Mouse (Mus musculus) MEL (cell line): ENCODE results near the gene Ap2a1. TPM values are rescaled to one million over a fixed set of nuclear protein-coding genes. Genes with fewer than 3 reads are reported as not detected.

Experiments
- DNase-seq: peaks from one replicate; pipeline ENCODE4 v3.0.0; 2011; ENCODE audit warnings: low read depth, low spot score
- H3K27ac ChIP-seq: 2 replicates; pipeline ENCODE4 v1.5.1; 2012; ENCODE audit warnings: low read depth, mild to moderate bottlenecking, control low read depth, low read length, moderate library complexity; ENCODE audit not compliant: control insufficient read depth
- H3K27me3 ChIP-seq, 2 experiments: fragments of 150-350 bp in 1 of 2; sonication (generic) in 1 of 2; 2 replicates each; pipeline ENCODE4 v1.6.1; 2012; ENCODE audit warnings: low read length in 2 of 2, mild to moderate bottlenecking in 2 of 2, improper control_type of control experiment in 1 of 2, moderate library complexity in 1 of 2; ENCODE audit not compliant: insufficient read depth in 2 of 2, control insufficient read depth in 1 of 2
- H3K36me3 ChIP-seq, 2 experiments: 2 replicates each; pipeline ENCODE4 v1.6.1; 2012 to 2014; ENCODE audit warnings: low read length in 2 of 2, improper control_type of control experiment in 1 of 2, inconsistent platforms in 1 of 2, mild to moderate bottlenecking in 1 of 2; ENCODE audit not compliant: insufficient read depth in 2 of 2, control insufficient read depth in 1 of 2
- H3K4me1 ChIP-seq, 2 experiments: fragments of 150-350 bp in 1 of 2; sonication (generic) in 1 of 2; 2 replicates each; pipeline ENCODE4 v1.6.1; 2012; ENCODE audit warnings: low read length in 2 of 2, improper control_type of control experiment in 1 of 2, mild to moderate bottlenecking in 1 of 2; ENCODE audit not compliant: insufficient read depth in 2 of 2, control insufficient read depth in 1 of 2
- H3K4me3 ChIP-seq, 2 experiments: fragments of 150-350 bp in 1 of 2; sonication (generic) in 1 of 2; 2 replicates each; pipeline ENCODE4 v1.5.1; 2012; ENCODE audit warnings: low read depth in 2 of 2, low read length in 2 of 2, mild to moderate bottlenecking in 2 of 2, moderate library complexity in 2 of 2, control low read depth in 1 of 2, improper control_type of control experiment in 1 of 2; ENCODE audit not compliant: control insufficient read depth in 1 of 2, insufficient read depth in 1 of 2
- H3K79me2 ChIP-seq: 2 replicates; pipeline ENCODE4 v1.6.1; 2012; ENCODE audit warnings: mild to moderate bottlenecking, low read length, moderate library complexity; ENCODE audit not compliant: control insufficient read depth, poor library complexity, insufficient read depth
- H3K9ac ChIP-seq: 2 replicates; pipeline ENCODE4 v1.6.1; 2012; ENCODE audit warnings: low read depth, mild to moderate bottlenecking, control low read depth, low read length, moderate library complexity; ENCODE audit not compliant: control insufficient read depth, poor library complexity, severe bottlenecking
- H3K9me3 ChIP-seq: fragments of 150-350 bp; sonication (generic); replicated peaks from 2 replicates; pipeline ENCODE4 v1.6.1; 2012; ENCODE audit warnings: mild to moderate bottlenecking, low read length, improper control_type of control experiment, moderate library complexity; ENCODE audit not compliant: insufficient read depth
- BHLHE40 ChIP-seq: IDR thresholded peaks from 2 replicates; pipeline ENCODE4 v1.6.1; 2012; ENCODE audit warnings: low read depth, mild to moderate bottlenecking, inconsistent platforms, low read length, improper control_type of control experiment, borderline replicate concordance
- CHD2 ChIP-seq: IDR thresholded peaks from 2 replicates; pipeline ENCODE4 v1.6.1; 2011; ENCODE audit warnings: low read length, improper control_type of control experiment
- CTCF ChIP-seq, 3 experiments: IDR thresholded peaks in 2 of 3; conservative IDR thresholded peaks in 1 of 3; 2 replicates each; pipeline ENCODE4 v1.5.1; 2011 to 2012; ENCODE audit warnings: low read length in 3 of 3, low read depth in 2 of 3, mild to moderate bottlenecking in 2 of 3, improper control_type of control experiment in 1 of 3, inconsistent platforms in 1 of 3, mixed read lengths in 1 of 3, moderate library complexity in 1 of 3; ENCODE audit not compliant: control insufficient read depth in 1 of 3, insufficient read depth in 1 of 3, poor library complexity in 1 of 3, severe bottlenecking in 1 of 3
- E2F4 ChIP-seq: IDR thresholded peaks from 2 replicates; pipeline ENCODE4 v1.6.1; 2011; ENCODE audit warnings: low read depth, low read length, improper control_type of control experiment, borderline replicate concordance
- ELF1 ChIP-seq: IDR thresholded peaks from 2 replicates; pipeline ENCODE4 v1.6.1; 2014; ENCODE audit warnings: low read depth, mild to moderate bottlenecking, inconsistent platforms, low read length, improper control_type of control experiment, moderate library complexity
- EP300 ChIP-seq, 2 experiments: IDR thresholded peaks; 2 replicates each; pipeline ENCODE4 v1.6.1; 2011; ENCODE audit warnings: improper control_type of control experiment in 2 of 2, low read length in 2 of 2, low read depth in 1 of 2, mild to moderate bottlenecking in 1 of 2
- ETS1 ChIP-seq: IDR thresholded peaks from 2 replicates; pipeline ENCODE4 v1.6.1; 2012; ENCODE audit warnings: low read depth, mild to moderate bottlenecking, inconsistent platforms, low read length, improper control_type of control experiment, moderate library complexity
- GATA1 ChIP-seq: IDR thresholded peaks from 2 replicates; pipeline ENCODE4 v1.6.1; 2011; ENCODE audit warnings: low read depth, low read length, improper control_type of control experiment
- JUND ChIP-seq: IDR thresholded peaks from 2 replicates; pipeline ENCODE4 v1.6.1; 2011; ENCODE audit warnings: low read depth, mild to moderate bottlenecking, improper control_type of control experiment, low read length
- MAX ChIP-seq: IDR thresholded peaks from 2 replicates; pipeline ENCODE4 v1.6.1; 2011; ENCODE audit warnings: low read length, improper control_type of control experiment
- MAZ ChIP-seq: IDR thresholded peaks from 2 replicates; pipeline ENCODE4 v1.6.1; 2012; ENCODE audit warnings: low read depth, mild to moderate bottlenecking, inconsistent platforms, low read length, improper control_type of control experiment
- MEF2A ChIP-seq: IDR thresholded peaks from 2 replicates; pipeline ENCODE4 v1.6.1; 2014; ENCODE audit warnings: low read depth, mild to moderate bottlenecking, inconsistent platforms, low read length, improper control_type of control experiment; ENCODE audit not compliant: poor library complexity, insufficient replicate concordance, severe bottlenecking; ENCODE audit errors: extremely low read depth
- MXI1 ChIP-seq: IDR thresholded peaks from 2 replicates; pipeline ENCODE4 v1.6.1; 2011; ENCODE audit warnings: mild to moderate bottlenecking, low read depth, low read length, improper control_type of control experiment
- MYB ChIP-seq: IDR thresholded peaks from 2 replicates; pipeline ENCODE4 v1.6.1; 2011; ENCODE audit warnings: mild to moderate bottlenecking, low read depth, low read length, improper control_type of control experiment
- NELFE ChIP-seq: IDR thresholded peaks from 2 replicates; pipeline ENCODE4 v1.6.1; 2011; ENCODE audit warnings: low read depth, low read length, improper control_type of control experiment
- POLR2A ChIP-seq, 2 experiments: IDR thresholded peaks; 2 replicates each; pipeline ENCODE4 v1.6.1; 2011 to 2012; ENCODE audit warnings: low read length in 2 of 2, mild to moderate bottlenecking in 2 of 2, control low read depth in 1 of 2, improper control_type of control experiment in 1 of 2, low read depth in 1 of 2, moderate library complexity in 1 of 2; ENCODE audit not compliant: control insufficient read depth in 1 of 2, insufficient read depth in 1 of 2, poor library complexity in 1 of 2
- RAD21 ChIP-seq: IDR thresholded peaks from 2 replicates; pipeline ENCODE4 v1.6.1; 2011; ENCODE audit warnings: mild to moderate bottlenecking, low read depth, low read length, improper control_type of control experiment
- RCOR1 ChIP-seq: IDR thresholded peaks from 2 replicates; pipeline ENCODE4 v1.6.1; 2012; ENCODE audit warnings: low read depth, mild to moderate bottlenecking, inconsistent platforms, low read length, improper control_type of control experiment
- TAL1 ChIP-seq: IDR thresholded peaks from 2 replicates; pipeline ENCODE4 v1.6.1; 2012; ENCODE audit warnings: mild to moderate bottlenecking, inconsistent platforms, low read length, moderate library complexity, mixed read lengths
- TBP ChIP-seq: IDR thresholded peaks from 2 replicates; pipeline ENCODE4 v1.8.0; 2011; ENCODE audit warnings: low read depth, low read length, improper control_type of control experiment
- TCF12 ChIP-seq: IDR thresholded peaks from 2 replicates; pipeline ENCODE4 v1.6.1; 2014; ENCODE audit warnings: low read depth, mild to moderate bottlenecking, inconsistent platforms, low read length, improper control_type of control experiment, moderate library complexity
- UBTF ChIP-seq: IDR thresholded peaks from 2 replicates; pipeline ENCODE4 v1.6.1; 2012; ENCODE audit warnings: low read depth, mild to moderate bottlenecking, inconsistent platforms, low read length, improper control_type of control experiment, moderate library complexity, borderline replicate concordance; ENCODE audit not compliant: insufficient read depth
- USF1 ChIP-seq: IDR thresholded peaks from 2 replicates; pipeline ENCODE4 v1.6.1; 2014; ENCODE audit warnings: low read depth, mild to moderate bottlenecking, inconsistent platforms, low read length, improper control_type of control experiment, moderate library complexity
- USF2 ChIP-seq, 2 experiments: IDR thresholded peaks; 2 replicates each; pipeline ENCODE4 v1.6.1; 2011 to 2012; ENCODE audit warnings: improper control_type of control experiment in 2 of 2, low read length in 2 of 2, borderline replicate concordance in 1 of 2, inconsistent platforms in 1 of 2, low read depth in 1 of 2, mild to moderate bottlenecking in 1 of 2; ENCODE audit not compliant: insufficient read depth in 1 of 2
- ZC3H11A ChIP-seq: IDR thresholded peaks from 2 replicates; pipeline ENCODE4 v1.6.1; 2012; ENCODE audit warnings: low read depth, mild to moderate bottlenecking, inconsistent platforms, low read length, improper control_type of control experiment
- ZMIZ1 ChIP-seq: IDR thresholded peaks from 2 replicates; pipeline ENCODE4 v1.6.1; 2012; ENCODE audit warnings: low read depth, mild to moderate bottlenecking, inconsistent platforms, low read length, improper control_type of control experiment, moderate library complexity
- ZNF384 ChIP-seq: IDR thresholded peaks from 2 replicates; pipeline ENCODE4 v1.6.1; 2012; ENCODE audit warnings: low read depth, mild to moderate bottlenecking, inconsistent platforms, low read length, improper control_type of control experiment
- polyA plus RNA-seq, 2 experiments: library from polyadenylated mRNA; stranded (reverse) in 1 of 2; unstranded in 1 of 2; fragments of >175 nt in 1 of 2; fragments of >200 nt in 1 of 2; gene quantifications; 2 replicates each; pipeline versions ENCODE4 v1.2.1 to v1.2.4; 2012; ENCODE audit warnings: low replicate concordance in 2 of 2, low read depth in 1 of 2; ENCODE audit not compliant: insufficient read length in 2 of 2, insufficient read depth in 1 of 2, missing spikeins in 1 of 2
- total RNA-seq: library from RNA; depleted of rRNA; stranded (reverse); fragments of 300-350 nt; gene quantifications from 2 replicates; pipeline ENCODE4 v1.2.3, GENCODE M21; 2012

Ap2a1 gene
- total and polyA plus RNA-seq, 3 experiments: 54.0 to 107 (median 73.1) TPM

DNA sequence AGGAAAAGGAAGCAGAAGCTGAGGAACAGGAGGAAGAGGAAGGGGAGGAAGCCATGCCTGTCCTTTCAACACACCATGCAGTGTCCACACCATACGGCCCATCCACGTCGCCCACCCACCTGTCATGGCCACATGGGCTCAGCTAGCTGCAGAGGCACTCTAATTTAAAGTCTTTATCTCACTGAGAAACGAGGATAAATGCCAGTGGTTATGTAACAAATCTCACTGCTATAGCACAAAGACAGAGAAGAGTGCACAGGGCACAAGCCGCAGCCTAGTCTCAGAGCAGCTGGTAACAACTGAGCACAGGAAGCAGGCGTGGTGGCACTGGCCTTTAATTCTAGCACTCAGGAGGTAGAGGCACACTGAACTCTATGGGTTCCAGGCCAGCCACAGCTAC is 20.6 kb upstream of the Ap2a1 start:
- Histone ChIP-seq H3K9me3 (no peaks in the 10 kb centered on the region), H3K9ac (no peak overlapping the region), H3K4me3 (no peak overlapping the region), H3K79me2 (no peaks in the 10 kb centered on the region), H3K27me3 (no peaks in the 10 kb centered on the region; a peak in 1 of 4 replicates), H3K36me3 (no peaks in the 10 kb centered on the region; a peak in 1 of 4 replicates), H3K4me1 (peaks cover 0 to 4% of the 10 kb centered on the region in 2 experiments; a peak in 1 of 4 replicates), H3K27ac (no peak overlapping the region)
- DNase-seq: no peak
- no peak for TF ChIP-seq MAZ
- no peak for TF ChIP-seq TBP
- TF ChIP-seq MYB: no peak
- no peak for TF ChIP-seq GATA1
- no peak for TF ChIP-seq POLR2A (IDR thresholded peaks at IDR 0.05; ENCODE audit: control insufficient read depth in 1 of 2, insufficient read depth in 1 of 2, low read depth in 1 of 2, low read length in 2 of 2, poor library complexity in 1 of 2)
- TF ChIP-seq ETS1: no peak
- no peak for TF ChIP-seq JUND
- no peak for TF ChIP-seq ELF1
- TF ChIP-seq CTCF (IDR thresholded peaks at IDR 0.05 in 2 of 3, conservative IDR thresholded peaks at IDR 0.05 in 1 of 3; ENCODE audit: control insufficient read depth in 1 of 3, insufficient read depth in 1 of 3, low read depth in 2 of 3, low read length in 3 of 3, poor library complexity in 1 of 3, severe bottlenecking in 1 of 3): no peak
- TF ChIP-seq NELFE: no peak
- no peak for TF ChIP-seq MEF2A
- no peak for TF ChIP-seq MXI1
- no peak for TF ChIP-seq ZNF384
- TF ChIP-seq RAD21: no peak
- TF ChIP-seq USF2 (IDR thresholded peaks at IDR 0.05; ENCODE audit: borderline replicate concordance in 1 of 2, insufficient read depth in 1 of 2, low read depth in 1 of 2, low read length in 2 of 2): no peak

DNA sequence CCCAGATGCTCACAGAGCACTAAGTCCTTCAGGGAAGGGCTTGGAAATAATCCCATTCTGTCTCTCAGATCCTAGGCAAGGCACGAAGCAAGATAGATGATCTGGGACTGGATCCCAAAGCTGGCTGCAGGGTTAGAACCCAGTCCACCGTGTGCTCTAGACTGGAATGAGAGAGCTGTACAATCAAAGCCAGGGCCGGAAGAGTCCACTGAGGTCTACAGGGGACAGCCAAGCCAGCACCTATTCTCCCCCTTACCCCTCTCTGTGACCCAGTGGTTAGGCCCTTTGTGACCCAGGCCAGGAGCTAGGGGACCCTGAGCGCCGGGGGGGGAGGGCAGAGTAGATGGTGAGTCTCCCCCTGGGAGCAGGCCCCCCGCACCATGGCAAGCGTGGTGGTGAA is 13.6 kb upstream of the Ap2a1 start, which contains the start of gene Tsks:
TSS of gene Tsks (plus strand) at position 301 of the 400 bp plus-strand sequence.
- DNase-seq: no peak
- no peak within 1 kb of the TSS for H3K27ac ChIP-seq
- no peaks in the 10 kb centered on the region for H3K9me3 ChIP-seq
- no peak within 1 kb of the TSS for H3K4me3 ChIP-seq
- H3K36me3 ChIP-seq: no peaks in the 10 kb centered on the region
- no peaks in the 10 kb centered on the region for H3K4me1 ChIP-seq
- H3K27me3 ChIP-seq: peaks cover 2 to 6% of the 10 kb centered on the region in 2 experiments
- H3K79me2 ChIP-seq: no peaks in the 10 kb centered on the region
- TF ChIP-seq ZNF384: no peak
- TF ChIP-seq TCF12: no peak
- TF ChIP-seq ZMIZ1: no peak
- TF ChIP-seq MEF2A: no peak
- TF ChIP-seq EP300 (IDR thresholded peaks at IDR 0.05; ENCODE audit: low read depth in 1 of 2, low read length in 2 of 2): no peak
- TF ChIP-seq RAD21: no peak
- TF ChIP-seq USF1: no peak
- TF ChIP-seq TAL1: no peak
- no peak for TF ChIP-seq USF2 (IDR thresholded peaks at IDR 0.05; ENCODE audit: borderline replicate concordance in 1 of 2, insufficient read depth in 1 of 2, low read depth in 1 of 2, low read length in 2 of 2)
- TF ChIP-seq UBTF: no peak
- no peak for TF ChIP-seq E2F4
- TF ChIP-seq MAZ: no peak
- no peak for TF ChIP-seq RCOR1
- TF ChIP-seq GATA1: no peak
- no peak for TF ChIP-seq ZC3H11A
- TF ChIP-seq MAX: no peak
- TF ChIP-seq BHLHE40: no peak
- TF ChIP-seq CHD2: no peak
- TF ChIP-seq ETS1: no peak
- no peak within 1 kb of the TSS for H3K9ac ChIP-seq
